Comparison of ENCODE assay signal across 21 mouse cellular contexts in genomic region chr9:77891501-77891900, GRCm38 (mm10). TPM values are rescaled to one million over a fixed set of nuclear protein-coding genes. Genes with fewer than 3 reads are reported as not detected.
DNase-seq lines count a peak whose midpoint lies in the region; ATAC-seq and TF ChIP-seq lines count a peak whose summit lies in the region.
"Had no signal": no experiment of that assay in that cellular context is flagged by ENCODE, and none has a peak within 500 bp of the region (broad histone marks: within the 10 kb centered on the region; RNA-seq: fewer than 3 reads in every experiment).

No protein-coding gene starts in this region.

- H3K4me3 ChIP-seq in liver, adult 2 months (ENCODE audit: insufficient read depth, low read depth, low read length), result no peak overlapping the region
- H3K4me3 ChIP-seq in liver, embryonic 12.5 days, result no peak overlapping the region
- no peak overlapping the region for H3K4me3 ChIP-seq in kidney, adult 2 months (ENCODE audit: insufficient read depth, low read depth, low read length)
- no peak overlapping the region for H3K4me3 ChIP-seq in neural tube, embryonic 15.5 days (replicated peaks)
- H3K4me3 ChIP-seq: embryonic facial prominence, embryonic 13.5 days; erythroblast, embryonic 14.5 days; forebrain, embryonic 12.5 days; heart, adult 2 months; hindbrain, embryonic 10.5 days had no signal

- H3K9me3 ChIP-seq in liver, embryonic 12.5 days (replicated peaks), result no peaks in the 10 kb centered on the region
- H3K9me3 ChIP-seq in neural tube, embryonic 15.5 days (replicated peaks), result no peaks in the 10 kb centered on the region
- H3K9me3 ChIP-seq: embryonic facial prominence, embryonic 13.5 days; forebrain, embryonic 12.5 days; hindbrain, embryonic 10.5 days had no signal

- H3K79me2 ChIP-seq in liver, adult 2 months (ENCODE audit: control insufficient read depth, insufficient read depth, low read length), result no peaks in the 10 kb centered on the region

- no peak for ATAC-seq in liver, embryonic 12.5 days
- ATAC-seq in neural tube, embryonic 15.5 days (ENCODE audit: low FRiP score), result no peak
- ATAC-seq: forebrain, embryonic 16.5 days; intestine, postnatal 0 days had no signal

- no peak for TF ChIP-seq POLR2A in liver, adult 2 months (IDR thresholded peaks at IDR 0.05; ENCODE audit: extremely low read depth, insufficient read depth, low read length)
- no peak for TF ChIP-seq POLR2A in kidney, adult 2 months (IDR thresholded peaks at IDR 0.05; ENCODE audit: low read depth, low read length)

- no peak overlapping the region for H3K4me2 ChIP-seq in liver, embryonic 12.5 days
- no peak overlapping the region for H3K4me2 ChIP-seq in neural tube, embryonic 15.5 days
- H3K4me2 ChIP-seq: embryonic facial prominence, embryonic 13.5 days; forebrain, embryonic 12.5 days; heart, embryonic 11.5 days; hindbrain, embryonic 14.5 days had no signal

- H3K27me3 ChIP-seq in liver, adult 2 months (ENCODE audit: control insufficient read depth, insufficient read depth, low read length), result no peaks in the 10 kb centered on the region
- 0 out of 2 replicates have a peak, but pooled peaks cover under 1% of the 10 kb centered on the region for H3K27me3 ChIP-seq in liver, embryonic 12.5 days (replicated peaks)
- no peaks in the 10 kb centered on the region for H3K27me3 ChIP-seq in kidney, adult 2 months (replicated peaks; ENCODE audit: control insufficient read depth, insufficient read depth, low read length)
- H3K27me3 ChIP-seq in neural tube, embryonic 15.5 days (replicated peaks), result no peaks in the 10 kb centered on the region
- H3K27me3 ChIP-seq: embryonic facial prominence, embryonic 13.5 days; forebrain, embryonic 12.5 days had no signal

- TF ChIP-seq CTCF in liver, adult 2 months (IDR thresholded peaks at IDR 0.05; ENCODE audit: low read depth, low read length), result no peak
- TF ChIP-seq CTCF in kidney, adult 2 months (conservative IDR thresholded peaks at IDR 0.05; ENCODE audit: insufficient read depth, insufficient read length, low read depth, low read length), result no peak

- H3K36me3 ChIP-seq in liver, adult 2 months (ENCODE audit: control insufficient read depth, insufficient read depth, low read length), result no peaks in the 10 kb centered on the region
- H3K36me3 ChIP-seq in liver, embryonic 12.5 days, result no peaks in the 10 kb centered on the region
- H3K36me3 ChIP-seq in kidney, adult 2 months (ENCODE audit: control insufficient read depth, insufficient read depth, low read length), result no peaks in the 10 kb centered on the region
- no peaks in the 10 kb centered on the region for H3K36me3 ChIP-seq in neural tube, embryonic 15.5 days
- H3K36me3 ChIP-seq: embryonic facial prominence, embryonic 13.5 days; forebrain, embryonic 12.5 days; hindbrain, embryonic 10.5 days had no signal

- H3K27ac ChIP-seq in liver, adult 2 months (replicated peaks; ENCODE audit: insufficient read depth, low read depth, low read length), result no peak overlapping the region
- H3K27ac ChIP-seq in liver, embryonic 12.5 days, result no peak overlapping the region
- H3K27ac ChIP-seq in kidney, adult 2 months (ENCODE audit: insufficient read depth, low read depth, low read length), result no peak overlapping the region
- H3K27ac ChIP-seq in neural tube, embryonic 15.5 days (replicated peaks), result no peak overlapping the region
- H3K27ac ChIP-seq: embryonic facial prominence, embryonic 13.5 days; forebrain, embryonic 12.5 days; heart, adult 2 months; hindbrain, embryonic 10.5 days; hindbrain, embryonic 14.5 days had no signal

- H3K9ac ChIP-seq in liver, adult 2 months (ENCODE audit: low read depth, low read length), result no peak overlapping the region
- H3K9ac ChIP-seq in liver, embryonic 12.5 days, result no peak overlapping the region
- H3K9ac ChIP-seq in neural tube, embryonic 15.5 days (replicated peaks), result no peak overlapping the region
- H3K9ac ChIP-seq: embryonic facial prominence, embryonic 13.5 days; forebrain, embryonic 12.5 days; hindbrain, embryonic 14.5 days had no signal

- DNase-seq in liver, adult 2 months (ENCODE audit: extremely low read depth, low read depth, low spot score), result peak; percentile 37
- peak; percentile 88 for DNase-seq in NIH3T3 (ENCODE audit: low read depth)
- DNase-seq in fat pad, adult 2 months (ENCODE audit: extremely low read depth, low read depth, low spot score), result peak; percentile 45
- no peak for DNase-seq in kidney, adult 2 months
- DNase-seq in urinary bladder, postnatal 25 days (ENCODE audit: low spot score), result no peak
- DNase-seq: adrenal gland, adult 8-10 months; cerebellum, adult 11-12 months; cerebellum, adult 9-10 months; cerebellum, postnatal 25 days; gastrocnemius, postnatal 10 days; heart, adult 2 months had no signal

- 46% methylated on average over 4 of the region's 4 CpGs for WGBS in liver, adult 2 months
- 56% methylated on average over 4 of the region's 4 CpGs for WGBS in liver, embryonic 12.5 days (ENCODE audit: insufficient replicate concordance)
- 65% methylated on average over 4 of the region's 4 CpGs for WGBS in kidney, adult 2 months
- 69% methylated on average over 4 of the region's 4 CpGs for WGBS in neural tube, embryonic 15.5 days

- peaks cover 5% of the 10 kb centered on the region; the same call in 1 of the 2 replicates for H3K4me1 ChIP-seq in liver, adult 2 months (ENCODE audit: control insufficient read depth, insufficient read depth, low read length)
- no peaks in the 10 kb centered on the region for H3K4me1 ChIP-seq in liver, embryonic 12.5 days
- no peaks in the 10 kb centered on the region for H3K4me1 ChIP-seq in kidney, adult 2 months (ENCODE audit: control insufficient read depth, insufficient read depth, low read length)
- no peaks in the 10 kb centered on the region for H3K4me1 ChIP-seq in neural tube, embryonic 15.5 days
- H3K4me1 ChIP-seq: embryonic facial prominence, embryonic 13.5 days; forebrain, embryonic 12.5 days; hindbrain, embryonic 10.5 days had no signal

RNA-seq across cellular contexts. Expression of gene Elovl5, which starts 25.7 kb away (rescaled TPM):
- 228 and 280 TPM in 2 replicates for total RNA-seq in liver, adult 2 months (2014; rRNA removed)
- 234 and 322 TPM in 2 replicates for polyA plus RNA-seq in liver, adult 2 months (2012; rRNA removed)
- polyA plus RNA-seq in liver, embryonic 12.5 days (2016; fragmentation: Nextera tagmentation; extraction: Ambion mirVana), result 28.1 and 28.8 TPM in 2 replicates
- polyA plus RNA-seq in kidney, adult 2 months (2012; rRNA removed), result 67.2 and 70.0 TPM in 2 replicates
- 61.8 and 70.4 TPM in 2 replicates for polyA plus RNA-seq in neural tube, embryonic 15.5 days (2015; fragmentation: Nextera tagmentation; extraction: Ambion mirVana)

Comparison
In these comparisons a context has a peak if more than half of its experiments do, and no peak if none do; other contexts are left out.
1. DNase-seq: peak in liver, adult 2 months (single experiment), NIH3T3 (single experiment) and fat pad, adult 2 months (single experiment); none in kidney, adult 2 months (single experiment) and urinary bladder, postnatal 25 days (single experiment).